Mouse (Mus musculus) testis, postnatal 14 days (tissue): Measurements from ENCODE around the gene Apba2.
A peak's percentile ranks its signal among the peaks of the same experiment; 100 is the strongest.

Source experiments
- DNase-seq: peaks from one replicate; pipeline ENCODE4 v3.0.0; 2021; ENCODE audit warnings: low spot score

Apba2 gene

GRCm38 (mm10) chr7:64501536-64502270 is at the start of gene Apba2:
TSS of gene Apba2 (plus strand) at chr7:64501706.
- peak; percentile 19 for DNase-seq

- DNase-seq = no peak
Observed at GRCm38 (mm10) chr7:64451861-64452382, 49.6 kb upstream of the Apba2 start.

- DNase-seq = no peak
Observed at GRCm38 (mm10) chr7:64452471-64453222, 48.9 kb upstream of the Apba2 start.

- DNase-seq = peak; percentile 2
Observed at GRCm38 (mm10) chr7:64456176-64456575, 45.3 kb upstream of the Apba2 start.

- DNase-seq = no peak
Observed at GRCm38 (mm10) chr7:64456676-64457075, 44.8 kb upstream of the Apba2 start.

GRCm38 (mm10) chr7:64457811-64458210 is 43.7 kb upstream of the Apba2 start:
- no peak for DNase-seq

GRCm38 (mm10) chr7:64497438-64497837 is 4.1 kb upstream of the Apba2 start:
- DNase-seq = peak; percentile 32

- DNase-seq = peak; percentile 5
Observed at GRCm38 (mm10) chr7:64502271-64503180, 1.0 kb downstream of the Apba2 start.

- DNase-seq = peak; percentile 1
Observed at GRCm38 (mm10) chr7:64503641-64504040, 2.1 kb downstream of the Apba2 start.

GRCm38 (mm10) chr7:64504691-64505231 is 3.3 kb downstream of the Apba2 start:
- DNase-seq = peak; percentile 2

GRCm38 (mm10) chr7:64505571-64505970 is 4.1 kb downstream of the Apba2 start:
- DNase-seq = peak; percentile 2

- no peak for DNase-seq
Observed at GRCm38 (mm10) chr7:64508826-64509225, 7.3 kb downstream of the Apba2 start.

- peak; percentile 0 for DNase-seq
Observed at GRCm38 (mm10) chr7:64509911-64510310, 8.4 kb downstream of the Apba2 start.

- DNase-seq = no peak
Observed at GRCm38 (mm10) chr7:64510526-64511210, 9.2 kb downstream of the Apba2 start.

GRCm38 (mm10) chr7:64513621-64514020 is 12.1 kb downstream of the Apba2 start:
- no peak for DNase-seq

GRCm38 (mm10) chr7:64515280-64515679 is 13.8 kb downstream of the Apba2 start:
- no peak for DNase-seq

GRCm38 (mm10) chr7:64515891-64516290 is 14.4 kb downstream of the Apba2 start:
- no peak for DNase-seq

GRCm38 (mm10) chr7:64519091-64519490 is 17.6 kb downstream of the Apba2 start:
- DNase-seq = no peak

- no peak for DNase-seq
Observed at GRCm38 (mm10) chr7:64519521-64519920, 18.0 kb downstream of the Apba2 start.

- DNase-seq = no peak
Observed at GRCm38 (mm10) chr7:64521695-64522408, 20.3 kb downstream of the Apba2 start.

GRCm38 (mm10) chr7:64522409-64522730 is 20.9 kb downstream of the Apba2 start:
- DNase-seq = no peak
